Mouse (Mus musculus) embryo, embryonic 11.5 days (tissue): ENCODE data around the gene Slc39a11.

Source experiments
- DNase-seq: peaks from one replicate; pipeline ENCODE4 v3.0.0-alpha.2; 2012; ENCODE audit warnings: low read depth, low spot score

Slc39a11 gene

GRCm38 (mm10) chr11:113468016-113468415 lies 181.9 kb downstream of the Slc39a11 start:
- no peak for DNase-seq

- DNase-seq, result no peak
Measured at GRCm38 (mm10) chr11:113467313-113467811, 182.5 kb downstream of the Slc39a11 start.

GRCm38 (mm10) chr11:113460118-113460517 lies 189.8 kb downstream of the Slc39a11 start:
- DNase-seq, result no peak

- DNase-seq, result no peak
Measured at GRCm38 (mm10) chr11:113458582-113459210, 191.2 kb downstream of the Slc39a11 start.

GRCm38 (mm10) chr11:113452861-113453568 lies 196.9 kb downstream of the Slc39a11 start:
- no peak for DNase-seq

GRCm38 (mm10) chr11:113451301-113451700 lies 198.6 kb downstream of the Slc39a11 start:
- no peak for DNase-seq

- no peak for DNase-seq
Measured at GRCm38 (mm10) chr11:113450665-113451064, 199.2 kb downstream of the Slc39a11 start.

- DNase-seq, result no peak
Measured at GRCm38 (mm10) chr11:113450028-113450427, 199.9 kb downstream of the Slc39a11 start.

- DNase-seq, result no peak
Measured at GRCm38 (mm10) chr11:113442036-113442435, 207.8 kb downstream of the Slc39a11 start.

GRCm38 (mm10) chr11:113439328-113440030 lies 210.4 kb downstream of the Slc39a11 start:
- peak; percentile 38 for DNase-seq

GRCm38 (mm10) chr11:113438915-113439314 lies 211.0 kb downstream of the Slc39a11 start:
- no peak for DNase-seq

- no peak for DNase-seq
Measured at GRCm38 (mm10) chr11:113437357-113437756, 212.5 kb downstream of the Slc39a11 start.

GRCm38 (mm10) chr11:113436299-113436698 lies 213.6 kb downstream of the Slc39a11 start:
- no peak for DNase-seq

GRCm38 (mm10) chr11:113435696-113436095 lies 214.2 kb downstream of the Slc39a11 start:
- no peak for DNase-seq

- no peak for DNase-seq
Measured at GRCm38 (mm10) chr11:113431161-113431560, 218.7 kb downstream of the Slc39a11 start.

- no peak for DNase-seq
Measured at GRCm38 (mm10) chr11:113425882-113426281, 224.0 kb downstream of the Slc39a11 start.

GRCm38 (mm10) chr11:113425454-113425853 lies 224.4 kb downstream of the Slc39a11 start:
- no peak for DNase-seq

- DNase-seq, result no peak
Measured at GRCm38 (mm10) chr11:113424765-113425164, 225.1 kb downstream of the Slc39a11 start.

GRCm38 (mm10) chr11:113422598-113422997 lies 227.3 kb downstream of the Slc39a11 start:
- DNase-seq, result no peak

- DNase-seq, result no peak
Measured at GRCm38 (mm10) chr11:113418921-113419655, 230.8 kb downstream of the Slc39a11 start.

- DNase-seq, result no peak
Measured at GRCm38 (mm10) chr11:113417948-113418347, 231.9 kb downstream of the Slc39a11 start.

GRCm38 (mm10) chr11:113412545-113412944 lies 237.3 kb downstream of the Slc39a11 start:
- DNase-seq, result no peak
